Mouse (Mus musculus) heart, embryonic 13.5 days (tissue): ENCODE data around the gene Rin1. TPM values are rescaled to one million over a fixed set of nuclear protein-coding genes. Genes with fewer than 3 reads are reported as not detected.

Experiments used
- ATAC-seq: fragments of 200-750 bp; cut with Nextera tagmentation; 2 replicates; pipeline ENCODE4 v1.8.0; 2017; ENCODE audit warnings: moderate TSS enrichment; ENCODE audit not compliant: insufficient number of reproducible peaks, low FRiP score, low TSS enrichment; ENCODE audit errors: extremely low read depth
- H3K27ac ChIP-seq: fragments of 300-500 bp; sonication (generic); replicated peaks from 2 replicates; pipeline ENCODE4 v1.5.1; 2015; ENCODE audit warnings: moderate library complexity, mild to moderate bottlenecking, inconsistent platforms
- H3K27me3 ChIP-seq: fragments of 300-500 bp; sonication (generic); replicated peaks from 2 replicates; pipeline ENCODE4 v1.6.1; 2015; ENCODE audit warnings: mild to moderate bottlenecking, inconsistent platforms
- H3K36me3 ChIP-seq: fragments of 300-500 bp; sonication (generic); 2 replicates; pipeline ENCODE4 v1.6.1; 2015; ENCODE audit warnings: mild to moderate bottlenecking, inconsistent platforms
- H3K4me1 ChIP-seq: fragments of 300-500 bp; sonication (generic); 2 replicates; pipeline ENCODE4 v1.6.1; 2015; ENCODE audit warnings: inconsistent platforms
- H3K4me2 ChIP-seq: fragments of 300-500 bp; sonication (generic); 2 replicates; pipeline ENCODE4 v1.6.1; 2015; ENCODE audit warnings: inconsistent platforms, mild to moderate bottlenecking, moderate library complexity
- H3K4me3 ChIP-seq: fragments of 300-500 bp; sonication (generic); 2 replicates; pipeline ENCODE4 v1.5.1; 2015; ENCODE audit warnings: moderate library complexity, mild to moderate bottlenecking, inconsistent platforms
- H3K9ac ChIP-seq: fragments of 300-500 bp; sonication (generic); 2 replicates; pipeline ENCODE4 v1.6.1; 2015; ENCODE audit warnings: inconsistent platforms, mild to moderate bottlenecking, moderate library complexity
- H3K9me3 ChIP-seq: fragments of 300-500 bp; sonication (generic); 2 replicates; pipeline ENCODE4 v1.6.1; 2016; ENCODE audit warnings: inconsistent platforms
- WGBS: fragments of 180-500 bp; shearing (Covaris S2); methylation state at CpG from one replicate; pipeline ENCODE4 v1.1.7; 2015; ENCODE audit warnings: mixed read lengths; 5-methylcytosine and 5-hydroxymethylcytosine counted together
- polyA plus RNA-seq: library from polyadenylated mRNA; unstranded; fragments of >200 nt; fragmentation: Nextera tagmentation; extraction: Ambion mirVana; gene quantifications from 2 replicates; pipeline ENCODE4 v1.2.1, GENCODE M21; 2015

Gene Rin1
- polyA plus RNA-seq, 1 experiment from 2014 or later: 3.5 TPM

DNA sequence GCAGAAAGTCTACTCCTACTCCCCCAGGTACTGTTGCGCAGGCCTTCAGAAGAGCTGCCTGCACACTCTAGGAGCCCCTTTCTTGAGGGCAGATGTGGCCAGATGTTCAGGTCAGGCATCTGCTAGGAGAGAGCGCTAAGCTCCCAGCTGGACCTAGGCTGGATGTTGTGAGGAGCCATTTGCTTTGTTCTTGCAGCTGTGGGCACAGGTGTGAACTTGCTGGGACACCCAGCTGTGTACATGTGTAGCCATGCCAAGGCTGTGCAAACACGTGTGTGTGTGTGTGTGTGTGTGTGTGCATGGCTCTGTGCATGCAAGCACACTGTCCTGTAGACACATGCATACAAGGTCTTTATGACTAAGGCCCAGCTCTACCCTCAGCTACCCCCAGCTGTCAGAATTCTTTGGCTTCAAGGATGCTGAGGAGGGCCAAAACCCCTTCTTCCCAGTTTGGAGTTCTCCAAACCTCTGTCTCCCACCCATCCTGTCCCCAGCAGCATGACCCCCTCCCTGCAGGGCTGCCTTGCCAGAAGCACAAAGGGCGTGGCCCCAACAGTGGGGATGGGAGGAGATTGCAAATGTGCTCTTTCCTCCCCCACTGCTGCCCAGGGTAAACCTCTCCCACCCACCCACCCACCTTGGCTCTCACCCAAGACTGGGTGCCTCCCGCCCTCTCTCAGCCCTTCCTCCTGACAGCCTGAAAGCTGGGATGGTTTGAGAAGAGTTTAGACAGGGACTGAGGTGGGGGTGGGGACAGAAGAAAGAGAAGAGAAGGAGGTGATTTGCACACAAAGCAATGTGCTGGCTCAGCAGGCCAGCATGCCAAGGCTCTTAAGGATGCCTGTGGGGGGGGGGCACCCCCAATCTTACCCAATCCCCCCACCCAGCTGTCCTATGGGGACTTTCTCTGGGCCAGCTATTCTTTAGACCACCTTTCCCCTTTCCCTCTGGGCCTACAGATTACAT lies 10.4 kb downstream of the Rin1 start:
- Histone ChIP-seq H3K9ac (peak overlapping the region; percentile 58), H3K27ac (peak overlapping the region; percentile 66; the same call in 1 of the 2 replicates), H3K4me1 (peaks cover 54% of the 10 kb centered on the region), H3K4me2 (no peak overlapping the region), H3K36me3 (no peaks in the 10 kb centered on the region), H3K27me3 (peaks cover under 1% of the 10 kb centered on the region; the same call in 1 of the 2 replicates), H3K4me3 (no peak overlapping the region), H3K9me3 (no peaks in the 10 kb centered on the region)
- ATAC-seq: no peak
- 39% methylated on average over 5 of the region's 5 CpGs for WGBS

DNA sequence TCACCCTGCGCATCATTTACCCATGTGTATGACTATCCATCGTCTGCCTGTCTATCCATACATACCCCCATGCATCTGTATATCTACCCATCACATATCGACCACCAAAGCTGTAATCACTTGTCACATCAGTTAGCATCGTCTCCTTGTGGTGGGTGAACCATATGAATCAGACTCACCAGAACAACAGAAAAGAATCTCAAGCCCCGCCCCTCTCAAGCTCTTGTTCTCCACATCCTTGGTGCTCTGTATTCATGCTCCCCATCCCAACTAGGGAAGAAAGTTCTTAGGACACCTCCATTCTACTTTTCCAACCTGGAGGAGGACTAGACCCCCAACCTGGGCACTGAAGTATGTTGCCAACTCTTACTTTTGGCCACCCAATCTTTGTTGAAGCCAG lies 11.8 kb downstream of the Rin1 start:
- H3K9ac ChIP-seq: no peak overlapping the region
- H3K4me1 ChIP-seq: peaks cover 54% of the 10 kb centered on the region
- H3K4me2 ChIP-seq: no peak overlapping the region
- 79% methylated on average over 5 of the region's 5 CpGs for WGBS
- no peaks in the 10 kb centered on the region for H3K36me3 ChIP-seq
- no peak overlapping the region for H3K27ac ChIP-seq
- no peaks in the 10 kb centered on the region for H3K27me3 ChIP-seq
- H3K9me3 ChIP-seq: no peaks in the 10 kb centered on the region
- no peak for ATAC-seq
- H3K4me3 ChIP-seq: no peak overlapping the region

DNA sequence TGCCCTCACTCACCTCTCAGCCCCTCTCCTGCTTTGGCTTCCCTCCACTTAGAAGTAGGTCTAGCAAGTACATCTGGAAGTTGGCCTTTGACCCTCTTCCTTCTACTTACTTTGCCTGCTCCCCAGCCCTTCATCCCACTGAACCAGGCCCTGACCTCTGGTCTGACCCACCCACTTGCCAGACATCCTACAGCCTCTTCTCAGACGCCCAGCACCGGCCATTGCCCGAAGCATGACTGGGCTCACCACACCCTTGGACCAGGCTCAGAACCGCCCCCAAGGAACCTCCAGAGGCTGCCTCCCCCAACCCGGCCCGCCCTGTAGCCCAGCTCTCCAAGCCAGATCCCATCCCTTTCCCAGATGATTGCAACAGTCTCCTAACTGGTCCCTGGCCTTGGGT lies 12.2 kb downstream of the Rin1 start:
- Histone ChIP-seq H3K36me3 (no peaks in the 10 kb centered on the region), H3K9ac (no peak overlapping the region), H3K27me3 (no peaks in the 10 kb centered on the region), H3K4me2 (no peak overlapping the region), H3K4me3 (no peak overlapping the region), H3K9me3 (no peaks in the 10 kb centered on the region), H3K4me1 (peaks cover 58% of the 10 kb centered on the region), H3K27ac (no peak overlapping the region)
- no peak for ATAC-seq
- 59% methylated on average over 6 of the region's 6 CpGs for WGBS

DNA sequence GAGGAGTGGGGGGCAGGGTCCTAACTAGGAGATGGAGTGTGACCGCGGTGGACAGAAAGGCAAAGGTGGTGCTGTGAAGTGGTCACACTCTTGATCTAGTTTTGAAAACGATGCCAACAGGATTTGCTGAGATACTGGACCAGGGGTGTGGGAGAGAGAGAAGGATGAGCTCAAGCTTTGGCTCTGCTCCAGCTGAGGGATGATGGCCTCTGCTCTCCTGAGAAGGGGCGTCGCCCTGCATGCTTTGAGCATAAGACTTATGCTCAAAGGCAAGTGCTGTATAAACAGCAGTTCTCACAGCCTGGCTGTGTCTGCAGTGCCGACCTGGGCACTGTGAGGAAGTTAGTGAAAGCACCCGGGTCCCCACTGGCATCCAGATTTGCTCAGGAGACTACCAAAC lies 14.8 kb downstream of the Rin1 start:
- Histone ChIP-seq H3K4me3 (no peak overlapping the region), H3K9ac (peak overlapping the region; percentile 14; the same call in 1 of the 2 replicates), H3K36me3 (no peaks in the 10 kb centered on the region), H3K27ac (no peak overlapping the region), H3K4me2 (no peak overlapping the region), H3K27me3 (peaks cover 20% of the 10 kb centered on the region), H3K9me3 (no peaks in the 10 kb centered on the region), H3K4me1 (peaks cover 60% of the 10 kb centered on the region)
- ATAC-seq: no peak
- 48% methylated on average over 7 of the region's 7 CpGs for WGBS

DNA sequence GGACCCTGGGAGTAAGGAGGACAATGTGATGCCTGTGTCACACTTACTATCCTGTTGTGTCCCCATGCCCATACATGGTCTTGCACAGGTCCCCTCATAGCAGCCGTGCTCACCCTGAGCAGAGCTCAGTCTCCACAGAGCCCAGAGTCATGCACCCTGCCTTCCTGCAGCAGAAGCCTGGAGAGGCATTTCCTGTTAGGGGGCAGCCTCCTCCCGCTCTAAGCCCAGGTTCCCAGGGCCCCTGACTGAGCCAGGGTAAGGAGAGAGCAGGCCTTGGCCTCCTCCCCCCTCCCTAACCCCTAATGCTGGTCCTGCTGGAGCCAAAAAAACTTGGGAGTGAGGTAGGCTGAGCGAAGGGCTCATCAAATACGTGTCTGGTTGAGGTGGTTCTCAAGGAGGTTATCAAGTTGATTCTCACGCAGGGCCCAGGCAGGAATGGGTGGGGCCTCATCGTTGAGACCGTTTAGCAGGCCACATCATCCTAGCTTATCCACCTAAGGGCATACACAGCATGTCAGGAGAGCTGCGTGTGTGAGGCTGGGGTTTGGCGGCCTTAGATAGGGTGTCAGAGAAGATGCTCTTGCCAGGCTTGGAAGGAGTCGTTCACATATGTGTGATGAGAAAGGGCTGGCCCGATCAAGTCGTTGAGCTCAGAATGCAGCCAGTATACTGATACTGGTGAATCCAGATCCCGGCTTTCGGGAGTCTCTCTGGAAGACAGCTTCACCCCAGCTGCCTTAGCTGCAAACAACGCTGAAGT lies 16.9 kb downstream of the Rin1 start:
- Histone ChIP-seq H3K27me3 (peaks cover 33% of the 10 kb centered on the region), H3K9ac (peak overlapping the region; percentile 88), H3K36me3 (no peaks in the 10 kb centered on the region), H3K27ac (peak overlapping the region; percentile 66), H3K4me2 (peak overlapping the region; percentile 84), H3K9me3 (no peaks in the 10 kb centered on the region), H3K4me3 (peak overlapping the region; percentile 62), H3K4me1 (peaks cover 67% of the 10 kb centered on the region)
- ATAC-seq: no peak
- 4% methylated on average over 15 of the region's 15 CpGs for WGBS

DNA sequence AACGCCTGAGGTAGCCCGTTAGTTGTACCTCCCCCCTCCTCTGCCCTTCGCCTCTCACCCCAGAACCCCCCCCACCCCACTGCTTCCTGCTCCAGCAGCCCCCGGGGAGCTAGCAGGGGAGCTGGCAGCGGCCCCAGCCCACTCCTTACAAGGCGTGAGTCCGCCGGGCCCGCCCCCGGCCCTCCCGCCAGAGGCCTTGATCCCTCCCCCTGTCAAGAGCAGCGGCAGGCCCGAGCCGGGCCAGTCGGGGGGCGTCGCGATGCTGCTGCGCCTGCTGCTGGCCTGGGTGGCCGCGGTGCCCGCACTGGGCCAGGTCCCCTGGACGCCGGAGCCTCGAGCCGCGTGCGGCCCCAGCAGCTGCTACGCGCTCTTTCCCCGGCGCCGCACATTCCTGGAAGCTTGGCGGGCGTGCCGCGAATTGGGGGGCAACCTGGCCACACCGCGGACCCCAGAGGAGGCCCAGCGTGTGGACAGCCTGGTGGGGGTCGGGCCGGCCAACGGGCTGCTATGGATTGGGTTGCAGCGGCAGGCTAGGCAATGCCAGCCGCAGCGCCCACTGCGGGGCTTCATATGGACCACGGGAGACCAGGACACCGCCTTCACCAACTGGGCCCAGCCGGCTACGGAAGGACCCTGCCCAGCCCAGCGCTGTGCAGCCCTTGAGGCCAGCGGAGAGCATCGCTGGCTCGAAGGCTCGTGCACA lies 17.7 kb downstream of the Rin1 start, which contains the start of gene Cd248:
Gene Cd248, plus strand, starts transcription at position 212 of the 703 bp plus-strand sequence.
- Histone ChIP-seq H3K9me3 (no peaks in the 10 kb centered on the region), H3K36me3 (no peaks in the 10 kb centered on the region), H3K4me2 (peak within 1 kb of the TSS; percentile 84), H3K4me3 (peak within 1 kb of the TSS; percentile 62), H3K4me1 (peaks cover 75% of the 10 kb centered on the region), H3K9ac (peak within 1 kb of the TSS; percentile 88), H3K27ac (peak within 1 kb of the TSS; percentile 66), H3K27me3 (peaks cover 33% of the 10 kb centered on the region)
- ATAC-seq: peak; percentile 51
- WGBS: 2% methylated on average over 43 of the region's 56 CpGs

DNA sequence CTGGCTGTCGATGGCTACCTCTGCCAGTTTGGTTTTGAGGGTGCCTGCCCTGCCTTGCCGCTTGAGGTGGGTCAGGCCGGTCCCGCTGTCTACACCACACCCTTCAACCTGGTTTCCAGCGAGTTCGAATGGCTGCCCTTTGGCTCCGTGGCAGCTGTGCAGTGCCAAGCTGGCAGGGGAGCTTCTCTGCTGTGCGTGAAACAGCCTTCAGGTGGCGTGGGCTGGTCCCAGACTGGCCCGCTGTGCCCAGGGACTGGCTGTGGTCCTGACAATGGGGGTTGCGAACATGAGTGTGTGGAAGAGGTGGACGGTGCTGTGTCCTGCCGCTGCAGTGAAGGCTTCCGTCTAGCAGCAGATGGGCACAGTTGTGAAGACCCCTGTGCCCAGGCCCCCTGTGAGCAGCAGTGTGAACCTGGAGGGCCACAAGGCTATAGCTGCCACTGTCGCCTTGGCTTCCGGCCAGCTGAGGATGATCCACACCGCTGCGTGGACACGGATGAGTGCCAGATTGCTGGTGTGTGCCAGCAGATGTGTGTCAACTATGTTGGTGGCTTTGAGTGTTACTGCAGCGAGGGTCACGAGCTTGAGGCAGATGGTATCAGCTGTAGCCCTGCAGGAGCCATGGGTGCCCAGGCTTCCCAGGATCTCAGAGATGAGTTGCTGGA lies 18.4 kb downstream of the Rin1 start:
- no peaks in the 10 kb centered on the region for H3K36me3 ChIP-seq
- H3K27me3 ChIP-seq: peaks cover 36% of the 10 kb centered on the region
- WGBS: 36% methylated on average over 21 of the region's 21 CpGs
- H3K4me2 ChIP-seq: peak overlapping the region; percentile 84
- H3K4me3 ChIP-seq: peak overlapping the region; percentile 62
- peak overlapping the region; percentile 88 for H3K9ac ChIP-seq
- peaks cover 76% of the 10 kb centered on the region for H3K4me1 ChIP-seq
- H3K27ac ChIP-seq: 0 out of 2 replicates have a peak overlapping the region, but pooled peaks have one; percentile 66
- ATAC-seq: no peak
- no peaks in the 10 kb centered on the region for H3K9me3 ChIP-seq

DNA sequence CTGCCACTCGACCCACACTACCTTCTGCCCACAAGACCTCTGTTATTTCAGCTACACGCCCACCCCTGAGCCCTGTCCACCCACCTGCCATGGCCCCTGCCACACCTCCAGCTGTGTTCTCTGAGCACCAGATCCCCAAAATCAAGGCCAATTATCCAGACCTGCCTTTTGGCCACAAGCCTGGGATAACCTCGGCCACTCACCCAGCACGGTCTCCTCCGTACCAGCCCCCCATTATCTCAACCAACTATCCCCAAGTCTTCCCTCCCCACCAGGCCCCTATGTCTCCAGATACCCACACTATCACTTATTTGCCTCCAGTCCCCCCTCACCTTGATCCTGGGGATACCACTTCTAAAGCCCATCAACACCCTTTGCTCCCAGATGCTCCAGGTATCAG lies 19.2 kb downstream of the Rin1 start:
- peaks cover 44% of the 10 kb centered on the region for H3K27me3 ChIP-seq
- ATAC-seq: no peak
- no peaks in the 10 kb centered on the region for H3K9me3 ChIP-seq
- peak overlapping the region; percentile 80; the same call in 1 of the 2 replicates for H3K9ac ChIP-seq
- H3K4me1 ChIP-seq: peaks cover 76% of the 10 kb centered on the region
- H3K36me3 ChIP-seq: no peaks in the 10 kb centered on the region
- H3K4me2 ChIP-seq: peak overlapping the region; percentile 84
- peak overlapping the region; percentile 62; the same call in 1 of the 2 replicates for H3K4me3 ChIP-seq
- no peak overlapping the region for H3K27ac ChIP-seq
- 77% methylated on average over 5 of the region's 5 CpGs for WGBS

DNA sequence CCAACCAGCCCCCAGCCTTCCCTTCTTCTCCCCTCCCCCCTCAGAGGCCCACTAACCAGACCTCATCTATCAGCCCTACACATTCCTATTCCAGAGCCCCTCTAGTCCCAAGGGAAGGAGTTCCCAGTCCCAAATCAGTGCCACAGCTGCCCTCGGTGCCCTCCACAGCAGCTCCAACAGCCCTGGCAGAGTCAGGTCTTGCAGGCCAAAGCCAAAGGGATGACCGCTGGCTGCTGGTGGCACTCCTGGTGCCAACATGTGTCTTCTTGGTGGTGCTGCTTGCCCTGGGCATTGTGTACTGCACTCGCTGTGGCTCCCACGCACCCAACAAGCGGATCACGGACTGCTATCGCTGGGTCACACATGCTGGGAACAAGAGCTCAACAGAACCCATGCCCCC lies 19.7 kb downstream of the Rin1 start:
- Histone ChIP-seq H3K4me1 (peaks cover 72% of the 10 kb centered on the region), H3K9me3 (no peaks in the 10 kb centered on the region), H3K27me3 (peaks cover 49% of the 10 kb centered on the region), H3K27ac (0 out of 2 replicates have a peak overlapping the region, but pooled peaks have one; percentile 3), H3K4me2 (peak overlapping the region; percentile 84), H3K4me3 (peak overlapping the region; percentile 59), H3K9ac (peak overlapping the region; percentile 80), H3K36me3 (no peaks in the 10 kb centered on the region)
- 69% methylated on average over 7 of the region's 7 CpGs for WGBS
- no peak for ATAC-seq

DNA sequence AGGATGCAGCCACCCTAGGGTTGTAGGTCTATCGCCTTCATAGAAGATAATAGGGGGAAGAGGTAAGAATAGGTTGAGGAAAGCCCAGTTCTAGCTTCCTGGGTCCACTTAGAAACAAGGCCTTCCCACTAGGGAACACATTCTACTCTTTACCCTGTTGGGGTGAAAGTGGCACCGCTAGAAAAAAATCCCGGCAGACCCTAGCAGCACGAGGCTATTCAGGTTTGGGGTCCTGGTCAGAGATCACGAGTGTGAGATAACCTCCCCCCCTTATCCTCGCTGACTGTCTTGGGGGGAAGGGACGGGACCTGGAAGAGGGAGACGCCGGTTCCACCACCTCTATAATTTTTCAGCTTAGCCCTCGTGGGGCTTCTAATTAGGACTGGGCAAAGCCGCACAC lies 20.8 kb downstream of the Rin1 start:
- H3K4me1 ChIP-seq: peaks cover 65% of the 10 kb centered on the region
- peak overlapping the region; percentile 80 for H3K9ac ChIP-seq
- 19% methylated on average over 11 of the region's 11 CpGs for WGBS
- peaks cover 54% of the 10 kb centered on the region for H3K27me3 ChIP-seq
- peak overlapping the region; percentile 59 for H3K4me3 ChIP-seq
- ATAC-seq: no peak
- H3K27ac ChIP-seq: peak overlapping the region; percentile 76
- no peaks in the 10 kb centered on the region for H3K36me3 ChIP-seq
- peak overlapping the region; percentile 84 for H3K4me2 ChIP-seq
- H3K9me3 ChIP-seq: no peaks in the 10 kb centered on the region
